Mouse (Mus musculus): ENCODE measurements around the gene Mrgpra2a.
"Not testable (repeated sequence)": the region's sequence is repeated elsewhere in the genome, so short reads cannot be mapped to it uniquely, and the experiment has no call there.

The Mrgpra2a gene

GRCm38 (mm10) chr7:47452015-47452414 is at the start of gene Mrgpra2a:
Mrgpra2a (minus strand) TSS chr7:47452139.
- DNase-seq (ENCODE audit: low spot score in 2 of 2): not testable (repeated sequence)

GRCm38 (mm10) chr7:47491266-47491665 is 39.3 kb upstream of the Mrgpra2a start:
- not testable (repeated sequence) for DNase-seq (ENCODE audit: low spot score in 2 of 2)

GRCm38 (mm10) chr7:47489438-47489837 is 37.5 kb upstream of the Mrgpra2a start:
- not testable (repeated sequence) for DNase-seq (ENCODE audit: low spot score in 2 of 2)

- DNase-seq (ENCODE audit: low spot score in 2 of 2): not testable (repeated sequence)
Measured at GRCm38 (mm10) chr7:47483181-47483580, 31.2 kb upstream of the Mrgpra2a start.

GRCm38 (mm10) chr7:47473904-47474303 is 22.0 kb upstream of the Mrgpra2a start:
- not testable (repeated sequence) for DNase-seq (ENCODE audit: low spot score in 2 of 2)

GRCm38 (mm10) chr7:47465278-47465981 is 13.5 kb upstream of the Mrgpra2a start:
- not testable (repeated sequence) for DNase-seq (ENCODE audit: low spot score in 2 of 2)

GRCm38 (mm10) chr7:47445729-47446128 is 6.2 kb downstream of the Mrgpra2a start:
- DNase-seq (ENCODE audit: low spot score in 2 of 2): not testable (repeated sequence)

- DNase-seq (ENCODE audit: low spot score in 2 of 2): not testable (repeated sequence)
Measured at GRCm38 (mm10) chr7:47436463-47436862, 15.5 kb downstream of the Mrgpra2a start.

- DNase-seq (ENCODE audit: low spot score in 2 of 2): not testable (repeated sequence)
Measured at GRCm38 (mm10) chr7:47427815-47428508, 24.0 kb downstream of the Mrgpra2a start.

- DNase-seq (ENCODE audit: low spot score in 2 of 2): no peak
Measured at GRCm38 (mm10) chr7:47410602-47411001, 41.3 kb downstream of the Mrgpra2a start.

GRCm38 (mm10) chr7:47409545-47409944 is 42.4 kb downstream of the Mrgpra2a start:
- no peak for DNase-seq (ENCODE audit: low spot score in 2 of 2)

GRCm38 (mm10) chr7:47401125-47401524 is 50.8 kb downstream of the Mrgpra2a start:
- no peak for DNase-seq (ENCODE audit: low spot score in 2 of 2)
